Mouse (Mus musculus): ENCODE measurements at regions not wholly inside any gene's neighbourhood (a gene's known extent, or its start where the extent isn't known, plus 50 kb on each side); places are given as distances from the start of the nearest gene placed in this dataset.
A peak's percentile ranks its signal among the peaks of the same experiment; 100 is the strongest.

- no peak overlapping the region for H3K4me3 ChIP-seq (ENCODE audit: low read depth, low read length)
- no peaks in the 10 kb centered on the region for H3K9me3 ChIP-seq (ENCODE audit: low read length)
- H3K4me1 ChIP-seq (ENCODE audit: insufficient read depth) = no peaks in the 10 kb centered on the region
- H3K27me3 ChIP-seq (ENCODE audit: insufficient read depth, low read length) = no peaks in the 10 kb centered on the region
- H3K4me2 ChIP-seq (ENCODE audit: low read depth, low read length) = no peak overlapping the region
- H3K27ac ChIP-seq (ENCODE audit: low read depth) = no peak overlapping the region
- DNase-seq (no peak), ATAC-seq (no peak)
- no peak overlapping the region for H3K9ac ChIP-seq (replicated peaks)
- 63% methylated on average over 3 of the region's 3 CpGs for WGBS (ENCODE audit: insufficient replicate concordance)
- TF ChIP-seq EP300 (IDR thresholded peaks at IDR 0.05; ENCODE audit: low read depth) (no peak), CTCF (IDR thresholded peaks at IDR 0.05; ENCODE audit: low read depth) (no peak)
- H3K36me3 ChIP-seq (replicated peaks; ENCODE audit: insufficient read depth, low read length) = no peaks in the 10 kb centered on the region
Observed at GRCm38 (mm10) chr8:4411126-4411525, 81.7 kb upstream of the Cers4 start.

- TF ChIP-seq CTCF (IDR thresholded peaks at IDR 0.05; ENCODE audit: low read depth) (no peak), EP300 (IDR thresholded peaks at IDR 0.05; ENCODE audit: low read depth) (no peak)
- DNase-seq = no peak
- H3K27ac ChIP-seq (ENCODE audit: low read depth) = no peak overlapping the region
- H3K4me2 ChIP-seq (ENCODE audit: low read depth, low read length) = no peak overlapping the region
- ATAC-seq = no peak
- WGBS (ENCODE audit: insufficient replicate concordance) = 70% methylated on average over 2 of the region's 2 CpGs
- H3K4me1 ChIP-seq (ENCODE audit: insufficient read depth) = no peaks in the 10 kb centered on the region
- H3K9ac ChIP-seq (replicated peaks) = no peak overlapping the region
- no peak overlapping the region for H3K4me3 ChIP-seq (ENCODE audit: low read depth, low read length)
- H3K36me3 ChIP-seq (replicated peaks; ENCODE audit: insufficient read depth, low read length) = no peaks in the 10 kb centered on the region
- H3K9me3 ChIP-seq (ENCODE audit: low read length) = no peaks in the 10 kb centered on the region
- no peaks in the 10 kb centered on the region for H3K27me3 ChIP-seq (ENCODE audit: insufficient read depth, low read length)
Observed at GRCm38 (mm10) chr8:4411836-4412235, 81.0 kb upstream of the Cers4 start.

- no peak for DNase-seq
- H3K36me3 ChIP-seq (replicated peaks; ENCODE audit: insufficient read depth, low read length) = no peaks in the 10 kb centered on the region
Observed at GRCm38 (mm10) chr8:4413206-4413605, 79.6 kb upstream of the Cers4 start.

GRCm38 (mm10) chr8:4413764-4414163 lies 79.1 kb upstream of the Cers4 start:
- Histone ChIP-seq H3K36me3 (replicated peaks; ENCODE audit: insufficient read depth, low read length) (no peaks in the 10 kb centered on the region), H3K4me1 (ENCODE audit: insufficient read depth) (no peaks in the 10 kb centered on the region), H3K9ac (replicated peaks) (no peak overlapping the region), H3K4me3 (ENCODE audit: low read depth, low read length) (no peak overlapping the region), H3K27ac (ENCODE audit: low read depth) (no peak overlapping the region), H3K27me3 (ENCODE audit: insufficient read depth, low read length) (no peaks in the 10 kb centered on the region), H3K9me3 (ENCODE audit: low read length) (no peaks in the 10 kb centered on the region), H3K4me2 (ENCODE audit: low read depth, low read length) (no peak overlapping the region)
- ATAC-seq = no peak
- no peak for DNase-seq
- whole genome bisulfite sequencing (ENCODE audit: insufficient replicate concordance) = 53% methylated on average over 4 of the region's 4 CpGs
- TF ChIP-seq EP300 (IDR thresholded peaks at IDR 0.05; ENCODE audit: low read depth) = no peak
- TF ChIP-seq CTCF (IDR thresholded peaks at IDR 0.05; ENCODE audit: low read depth) = no peak

More at GRCm38 (mm10) chr8:4413206-4413605, 79.6 kb upstream of the Cers4 start:
- no peak overlapping the region for H3K4me3 ChIP-seq (ENCODE audit: low read depth, low read length)
- H3K4me2 ChIP-seq (ENCODE audit: low read depth, low read length) = no peak overlapping the region
- WGBS (ENCODE audit: insufficient replicate concordance) = 52% methylated on average over 6 of the region's 6 CpGs
- TF ChIP-seq CTCF (IDR thresholded peaks at IDR 0.05; ENCODE audit: low read depth) (peak; percentile 65), EP300 (IDR thresholded peaks at IDR 0.05; ENCODE audit: low read depth) (no peak)
- no peak overlapping the region for H3K27ac ChIP-seq (ENCODE audit: low read depth)
- ATAC-seq = no peak
- no peaks in the 10 kb centered on the region for H3K27me3 ChIP-seq (ENCODE audit: insufficient read depth, low read length)
- no peaks in the 10 kb centered on the region for H3K4me1 ChIP-seq (ENCODE audit: insufficient read depth)
- no peak overlapping the region for H3K9ac ChIP-seq (replicated peaks)
- H3K9me3 ChIP-seq (ENCODE audit: low read length) = no peaks in the 10 kb centered on the region

GRCm38 (mm10) chr8:4417141-4417540 lies 75.7 kb upstream of the Cers4 start:
- Histone ChIP-seq H3K27me3 (ENCODE audit: insufficient read depth, low read length) (no peaks in the 10 kb centered on the region), H3K9me3 (ENCODE audit: low read length) (no peaks in the 10 kb centered on the region), H3K4me2 (ENCODE audit: low read depth, low read length) (no peak overlapping the region), H3K4me3 (ENCODE audit: low read depth, low read length) (no peak overlapping the region), H3K4me1 (ENCODE audit: insufficient read depth) (no peaks in the 10 kb centered on the region), H3K27ac (ENCODE audit: low read depth) (no peak overlapping the region), H3K36me3 (replicated peaks; ENCODE audit: insufficient read depth, low read length) (no peaks in the 10 kb centered on the region), H3K9ac (replicated peaks) (no peak overlapping the region)
- DNase-seq (no peak), ATAC-seq (no peak)
- 66% methylated on average over 3 of the region's 3 CpGs for WGBS (ENCODE audit: insufficient replicate concordance)
- TF ChIP-seq CTCF (IDR thresholded peaks at IDR 0.05; ENCODE audit: low read depth) (no peak), EP300 (IDR thresholded peaks at IDR 0.05; ENCODE audit: low read depth) (no peak)

GRCm38 (mm10) chr8:4433161-4433560 lies 59.7 kb upstream of the Cers4 start:
- WGBS (ENCODE audit: insufficient replicate concordance) = 71% methylated on average over 2 of the region's 2 CpGs
- TF ChIP-seq CTCF (IDR thresholded peaks at IDR 0.05; ENCODE audit: low read depth) = no peak
- no peak for TF ChIP-seq EP300 (IDR thresholded peaks at IDR 0.05; ENCODE audit: low read depth)
- H3K9ac ChIP-seq (replicated peaks) = no peak overlapping the region
- no peaks in the 10 kb centered on the region for H3K27me3 ChIP-seq (ENCODE audit: insufficient read depth, low read length)
- H3K4me3 ChIP-seq (ENCODE audit: low read depth, low read length) = no peak overlapping the region
- H3K9me3 ChIP-seq (ENCODE audit: low read length) = no peaks in the 10 kb centered on the region
- H3K4me2 ChIP-seq (ENCODE audit: low read depth, low read length) = no peak overlapping the region
- no peaks in the 10 kb centered on the region for H3K4me1 ChIP-seq (ENCODE audit: insufficient read depth)
- no peak for DNase-seq
- no peaks in the 10 kb centered on the region for H3K36me3 ChIP-seq (replicated peaks; ENCODE audit: insufficient read depth, low read length)
- H3K27ac ChIP-seq (ENCODE audit: low read depth) = no peak overlapping the region
- ATAC-seq = no peak

GRCm38 (mm10) chr8:4436546-4436945 lies 56.3 kb upstream of the Cers4 start:
- ATAC-seq (no peak), DNase-seq (no peak)
- Histone ChIP-seq H3K27me3 (ENCODE audit: insufficient read depth, low read length) (no peaks in the 10 kb centered on the region), H3K27ac (ENCODE audit: low read depth) (no peak overlapping the region), H3K4me1 (ENCODE audit: insufficient read depth) (no peaks in the 10 kb centered on the region), H3K9me3 (ENCODE audit: low read length) (no peaks in the 10 kb centered on the region), H3K9ac (replicated peaks) (no peak overlapping the region), H3K36me3 (replicated peaks; ENCODE audit: insufficient read depth, low read length) (no peaks in the 10 kb centered on the region), H3K4me2 (ENCODE audit: low read depth, low read length) (no peak overlapping the region), H3K4me3 (ENCODE audit: low read depth, low read length) (no peak overlapping the region)
- 79% methylated on average over 3 of the region's 3 CpGs for WGBS (ENCODE audit: insufficient replicate concordance)
- no peak for TF ChIP-seq CTCF (IDR thresholded peaks at IDR 0.05; ENCODE audit: low read depth)

Data from liver, postnatal 0 days (tissue).